Mouse (Mus musculus) midbrain, embryonic 13.5 days (tissue): ENCODE data around the gene Acap2. TPM values are rescaled to one million over a fixed set of nuclear protein-coding genes. Genes with fewer than 3 reads are reported as not detected.
A peak's percentile ranks its signal among the peaks of the same experiment; 100 is the strongest.

ENCODE experiments used
- ATAC-seq: fragments of 200-750 bp; cut with Nextera tagmentation; 2 replicates; pipeline ENCODE4 v1.8.0; 2017; ENCODE audit warnings: mild to moderate bottlenecking, moderate TSS enrichment, moderate library complexity
- H3K27ac ChIP-seq: fragments of 300-500 bp; sonication (generic); 2 replicates; pipeline ENCODE4 v1.5.1; 2015; ENCODE audit warnings: inconsistent platforms, mild to moderate bottlenecking, moderate library complexity
- H3K27me3 ChIP-seq: fragments of 300-500 bp; sonication (generic); 2 replicates; pipeline ENCODE4 v1.6.1; 2015; ENCODE audit warnings: mild to moderate bottlenecking, inconsistent platforms
- H3K36me3 ChIP-seq: fragments of 300-500 bp; sonication (generic); 2 replicates; pipeline ENCODE4 v1.6.1; 2015; ENCODE audit warnings: mild to moderate bottlenecking, inconsistent platforms
- H3K4me1 ChIP-seq: fragments of 300-500 bp; sonication (generic); replicated peaks from 2 replicates; pipeline ENCODE4 v1.6.1; 2015; ENCODE audit warnings: inconsistent platforms
- H3K4me2 ChIP-seq: fragments of 300-500 bp; sonication (generic); replicated peaks from 2 replicates; pipeline ENCODE4 v1.6.1; 2015; ENCODE audit warnings: moderate library complexity, mild to moderate bottlenecking, inconsistent platforms
- H3K4me3 ChIP-seq: fragments of 300-500 bp; sonication (generic); replicated peaks from 2 replicates; pipeline ENCODE4 v1.5.1; 2015; ENCODE audit warnings: mild to moderate bottlenecking, inconsistent platforms
- H3K9ac ChIP-seq: fragments of 300-500 bp; sonication (generic); replicated peaks from 2 replicates; pipeline ENCODE4 v1.6.1; 2015; ENCODE audit warnings: mild to moderate bottlenecking, inconsistent platforms
- H3K9me3 ChIP-seq: fragments of 300-500 bp; sonication (generic); 2 replicates; pipeline ENCODE4 v1.6.1; 2016; ENCODE audit warnings: mild to moderate bottlenecking, inconsistent platforms
- WGBS: fragments of 180-500 bp; shearing (Covaris S2); methylation state at CpG from one replicate; pipeline ENCODE4 v1.1.7; 2015; 5-methylcytosine and 5-hydroxymethylcytosine counted together
- polyA plus RNA-seq: library from polyadenylated mRNA; unstranded; fragments of >200 nt; fragmentation: Nextera tagmentation; extraction: Ambion mirVana; gene quantifications from 2 replicates; pipeline ENCODE4 v1.2.1, GENCODE M21; 2015

Gene Acap2
- polyA plus RNA-seq, 1 experiment from 2014 or later: 13.2 TPM

GRCm38 (mm10) chr16:31233541-31234339, 32.7 kb upstream of the Acap2 start:
- 0 out of 2 replicates have a peak, but pooled peaks cover 10% of the 10 kb centered on the region for H3K4me1 ChIP-seq
- H3K27ac ChIP-seq: no peak overlapping the region
- H3K4me2 ChIP-seq: peak overlapping the region; percentile 25
- 0 out of 2 replicates have a peak, but pooled peaks cover 4% of the 10 kb centered on the region for H3K9me3 ChIP-seq
- no peak overlapping the region for H3K4me3 ChIP-seq
- no peak for ATAC-seq
- WGBS: 40% methylated on average over 20 of the region's 20 CpGs
- no peaks in the 10 kb centered on the region for H3K36me3 ChIP-seq
- H3K9ac ChIP-seq: no peak overlapping the region
- H3K27me3 ChIP-seq: no peaks in the 10 kb centered on the region

GRCm38 (mm10) chr16:31233167-31233498, 32.1 kb upstream of the Acap2 start:
- H3K4me2 ChIP-seq: peak overlapping the region; percentile 25
- no peak for ATAC-seq
- H3K36me3 ChIP-seq: no peaks in the 10 kb centered on the region
- 0 out of 2 replicates have a peak, but pooled peaks cover 4% of the 10 kb centered on the region for H3K9me3 ChIP-seq
- H3K4me1 ChIP-seq: 0 out of 2 replicates have a peak, but pooled peaks cover 10% of the 10 kb centered on the region
- no peaks in the 10 kb centered on the region for H3K27me3 ChIP-seq
- 70% methylated on average over 4 of the region's 4 CpGs for WGBS
- H3K9ac ChIP-seq: no peak overlapping the region
- H3K27ac ChIP-seq: no peak overlapping the region
- no peak overlapping the region for H3K4me3 ChIP-seq

- Histone ChIP-seq H3K27ac (no peak overlapping the region), H3K36me3 (no peaks in the 10 kb centered on the region), H3K4me3 (no peak overlapping the region), H3K4me2 (no peak overlapping the region), H3K9ac (no peak overlapping the region), H3K4me1 (0 out of 2 replicates have a peak, but pooled peaks cover 10% of the 10 kb centered on the region), H3K9me3 (0 out of 2 replicates have a peak, but pooled peaks cover 4% of the 10 kb centered on the region), H3K27me3 (no peaks in the 10 kb centered on the region)
- WGBS: 86% methylated on average over 5 of the region's 5 CpGs
- no peak for ATAC-seq
Observed at GRCm38 (mm10) chr16:31232491-31233166, 31.6 kb upstream of the Acap2 start.

- H3K4me1 ChIP-seq: 0 out of 2 replicates have a peak, but pooled peaks cover 10% of the 10 kb centered on the region
- 0 out of 2 replicates have a peak, but pooled peaks cover 4% of the 10 kb centered on the region for H3K9me3 ChIP-seq
- no peak for ATAC-seq
- no peaks in the 10 kb centered on the region for H3K36me3 ChIP-seq
- no peaks in the 10 kb centered on the region for H3K27me3 ChIP-seq
- H3K4me2 ChIP-seq: no peak overlapping the region
- no peak overlapping the region for H3K4me3 ChIP-seq
- no peak overlapping the region for H3K27ac ChIP-seq
- H3K9ac ChIP-seq: no peak overlapping the region
- WGBS: 90% methylated on average over 5 of the region's 5 CpGs
Observed at GRCm38 (mm10) chr16:31231591-31231990, 30.5 kb upstream of the Acap2 start.

- Histone ChIP-seq H3K27ac (no peak overlapping the region), H3K9ac (no peak overlapping the region), H3K27me3 (no peaks in the 10 kb centered on the region), H3K4me3 (no peak overlapping the region), H3K4me1 (no peaks in the 10 kb centered on the region), H3K36me3 (no peaks in the 10 kb centered on the region), H3K9me3 (0 out of 2 replicates have a peak, but pooled peaks cover 4% of the 10 kb centered on the region), H3K4me2 (no peak overlapping the region)
- ATAC-seq: no peak
- 92% methylated on average over 1 of the region's 1 CpGs for WGBS
Observed at GRCm38 (mm10) chr16:31227746-31228145, 26.7 kb upstream of the Acap2 start.

GRCm38 (mm10) chr16:31215271-31215670, 14.2 kb upstream of the Acap2 start:
- ATAC-seq: no peak
- Histone ChIP-seq H3K27ac (no peak overlapping the region), H3K4me3 (no peak overlapping the region), H3K9me3 (peaks cover 7% of the 10 kb centered on the region), H3K36me3 (no peaks in the 10 kb centered on the region), H3K27me3 (no peaks in the 10 kb centered on the region), H3K4me1 (no peaks in the 10 kb centered on the region), H3K4me2 (no peak overlapping the region), H3K9ac (no peak overlapping the region)
- 89% methylated on average over 4 of the region's 4 CpGs for WGBS

- Histone ChIP-seq H3K36me3 (no peaks in the 10 kb centered on the region), H3K4me3 (no peak overlapping the region), H3K9ac (no peak overlapping the region), H3K9me3 (peaks cover 7% of the 10 kb centered on the region; the same call in 1 of the 2 replicates), H3K4me2 (no peak overlapping the region), H3K27me3 (no peaks in the 10 kb centered on the region), H3K27ac (no peak overlapping the region), H3K4me1 (no peaks in the 10 kb centered on the region)
- ATAC-seq: no peak
- WGBS: 85% methylated on average over 6 of the region's 6 CpGs
Observed at GRCm38 (mm10) chr16:31213463-31213862, 12.4 kb upstream of the Acap2 start.

GRCm38 (mm10) chr16:31211503-31211902, 10.5 kb upstream of the Acap2 start:
- no peaks in the 10 kb centered on the region for H3K27me3 ChIP-seq
- no peak for ATAC-seq
- H3K36me3 ChIP-seq: no peaks in the 10 kb centered on the region
- no peaks in the 10 kb centered on the region for H3K4me1 ChIP-seq
- no peak overlapping the region for H3K27ac ChIP-seq
- WGBS: 72% methylated on average over 9 of the region's 9 CpGs
- no peak overlapping the region for H3K4me2 ChIP-seq
- peaks cover 7% of the 10 kb centered on the region; the same call in 1 of the 2 replicates for H3K9me3 ChIP-seq
- H3K4me3 ChIP-seq: no peak overlapping the region
- H3K9ac ChIP-seq: no peak overlapping the region

GRCm38 (mm10) chr16:31210453-31210852, 9.4 kb upstream of the Acap2 start:
- Histone ChIP-seq H3K27ac (no peak overlapping the region), H3K4me2 (no peak overlapping the region), H3K4me1 (no peaks in the 10 kb centered on the region), H3K9ac (no peak overlapping the region), H3K27me3 (no peaks in the 10 kb centered on the region), H3K9me3 (0 out of 2 replicates have a peak, but pooled peaks cover 3% of the 10 kb centered on the region), H3K4me3 (no peak overlapping the region), H3K36me3 (no peaks in the 10 kb centered on the region)
- 75% methylated on average over 4 of the region's 4 CpGs for WGBS
- ATAC-seq: no peak

- no peak overlapping the region for H3K4me3 ChIP-seq
- WGBS: 86% methylated on average over 5 of the region's 5 CpGs
- no peak overlapping the region for H3K4me2 ChIP-seq
- no peaks in the 10 kb centered on the region for H3K9me3 ChIP-seq
- no peaks in the 10 kb centered on the region for H3K4me1 ChIP-seq
- no peaks in the 10 kb centered on the region for H3K27me3 ChIP-seq
- H3K9ac ChIP-seq: no peak overlapping the region
- no peak overlapping the region for H3K27ac ChIP-seq
- ATAC-seq: no peak
- H3K36me3 ChIP-seq: no peaks in the 10 kb centered on the region
Observed at GRCm38 (mm10) chr16:31209911-31210310, 8.9 kb upstream of the Acap2 start.

GRCm38 (mm10) chr16:31205726-31206125, 4.7 kb upstream of the Acap2 start:
- ATAC-seq: no peak
- Histone ChIP-seq H3K4me3 (no peak overlapping the region), H3K27ac (no peak overlapping the region), H3K36me3 (no peaks in the 10 kb centered on the region), H3K27me3 (no peaks in the 10 kb centered on the region), H3K4me2 (no peak overlapping the region), H3K9me3 (no peaks in the 10 kb centered on the region), H3K9ac (no peak overlapping the region), H3K4me1 (peaks cover 5% of the 10 kb centered on the region)
- WGBS: 92% methylated on average over 7 of the region's 7 CpGs

GRCm38 (mm10) chr16:31205187-31205586, 4.1 kb upstream of the Acap2 start:
- Histone ChIP-seq H3K4me2 (no peak overlapping the region), H3K9me3 (no peaks in the 10 kb centered on the region), H3K27ac (no peak overlapping the region), H3K4me3 (no peak overlapping the region), H3K36me3 (no peaks in the 10 kb centered on the region), H3K4me1 (peaks cover 5% of the 10 kb centered on the region), H3K27me3 (no peaks in the 10 kb centered on the region), H3K9ac (no peak overlapping the region)
- no peak for ATAC-seq
- WGBS: 94% methylated on average over 8 of the region's 8 CpGs
